Mouse (Mus musculus) myocyte (in vitro differentiated cells): ENCODE measurements at regions not wholly inside any gene's neighbourhood (a gene's known extent, or its start where the extent isn't known, plus 50 kb on each side); places are given as distances from the start of the nearest gene placed in this dataset.

Source experiments
- H3K27me3 ChIP-seq: one replicate; pipeline ENCODE4 v1.6.1; 2011; ENCODE audit not compliant: control insufficient read depth, insufficient read depth, insufficient read length
- H3K36me3 ChIP-seq: one replicate; pipeline ENCODE4 v1.6.1; 2011; ENCODE audit not compliant: control insufficient read depth, insufficient read depth
- H3K4me2 ChIP-seq: one replicate; pipeline ENCODE4 v1.6.1; 2011; ENCODE audit warnings: low read depth, control low read depth
- H3K4me3 ChIP-seq: one replicate; pipeline ENCODE4 v1.5.1; 2011; ENCODE audit warnings: mild to moderate bottlenecking, control low read depth, moderate library complexity
- H3K79me2 ChIP-seq: one replicate; pipeline ENCODE4 v1.6.1; 2011; ENCODE audit not compliant: control insufficient read depth, insufficient read depth
- H3ac ChIP-seq: one replicate; pipeline ENCODE4 v1.6.1; 2011; ENCODE audit not compliant: control insufficient read depth, insufficient read length
- CEBPB ChIP-seq: IDR thresholded peaks from 2 replicates; pipeline ENCODE4 v1.6.1; 2011; ENCODE audit warnings: mild to moderate bottlenecking, moderate library complexity; ENCODE audit not compliant: poor library complexity, insufficient read depth, severe bottlenecking
- E2F4 ChIP-seq: IDR thresholded peaks from one replicate; pipeline ENCODE4 v1.6.1; 2011; ENCODE audit warnings: mild to moderate bottlenecking, control low read depth, moderate library complexity; ENCODE audit not compliant: insufficient read depth
- MAX ChIP-seq: IDR thresholded peaks from one replicate; pipeline ENCODE4 v1.6.1; 2011; ENCODE audit warnings: low read depth, mild to moderate bottlenecking, control low read depth
- MYOD1 ChIP-seq, 3 experiments: IDR thresholded peaks; one replicate each; pipeline ENCODE4 v1.6.1; 2011; ENCODE audit warnings: control low read depth in 2 of 3, low read depth in 2 of 3, mild to moderate bottlenecking in 2 of 3, moderate library complexity in 1 of 3; ENCODE audit not compliant: insufficient read length in 2 of 3, control insufficient read depth in 1 of 3
- MYOG ChIP-seq, 3 experiments: IDR thresholded peaks; one replicate each; pipeline ENCODE4 v1.6.1; 2011; ENCODE audit warnings: control low read depth in 2 of 3, low read depth in 2 of 3, mild to moderate bottlenecking in 2 of 3; ENCODE audit not compliant: insufficient read length in 2 of 3, control insufficient read depth in 1 of 3, insufficient read depth in 1 of 3
- POLR2A ChIP-seq: IDR thresholded peaks from one replicate; pipeline ENCODE4 v1.6.1; 2011; ENCODE audit warnings: low read depth, mild to moderate bottlenecking, control low read depth, moderate library complexity; ENCODE audit not compliant: insufficient read length
- POLR2AphosphoS2 ChIP-seq: IDR thresholded peaks from one replicate; pipeline ENCODE4 v1.6.1; 2011; ENCODE audit warnings: low read depth, control low read depth; ENCODE audit not compliant: insufficient read length
- REST ChIP-seq: IDR thresholded peaks from one replicate; pipeline ENCODE4 v1.6.1; 2011; ENCODE audit warnings: mild to moderate bottlenecking, control low read depth, moderate library complexity; ENCODE audit not compliant: insufficient read depth, insufficient read length
- SRF ChIP-seq: IDR thresholded peaks from one replicate; pipeline ENCODE4 v1.6.1; 2011; ENCODE audit warnings: low read depth; ENCODE audit not compliant: control insufficient read depth, insufficient read length
- TCF12 ChIP-seq: IDR thresholded peaks from one replicate; pipeline ENCODE4 v1.6.1; 2011; ENCODE audit warnings: mild to moderate bottlenecking, control low read depth; ENCODE audit not compliant: poor library complexity, insufficient read depth, severe bottlenecking
- TCF3 ChIP-seq: IDR thresholded peaks from one replicate; pipeline ENCODE4 v1.6.1; 2011; ENCODE audit warnings: low read depth, control low read depth; ENCODE audit not compliant: insufficient read length
- USF1 ChIP-seq: IDR thresholded peaks from one replicate; pipeline ENCODE4 v1.6.1; 2011; ENCODE audit warnings: low read depth, mild to moderate bottlenecking, control low read depth, moderate library complexity

GRCm38 (mm10) chr1:137074787-137075186, 114.5 kb upstream of the Nr5a2 start:
- Histone ChIP-seq H3K79me2 (no peaks in the 10 kb centered on the region), H3ac (no peak overlapping the region), H3K4me3 (no peak overlapping the region), H3K36me3 (no peaks in the 10 kb centered on the region), H3K4me2 (no peak overlapping the region), H3K27me3 (no peaks in the 10 kb centered on the region)
- no peak for TF ChIP-seq TCF3
- no peak for TF ChIP-seq SRF
- TF ChIP-seq MYOG (IDR thresholded peaks at IDR 0.05; ENCODE audit: control insufficient read depth in 1 of 3, insufficient read depth in 1 of 3, insufficient read length in 2 of 3, low read depth in 2 of 3), result no peak
- no peak for TF ChIP-seq REST
- TF ChIP-seq MYOD1 (IDR thresholded peaks at IDR 0.05; ENCODE audit: control insufficient read depth in 1 of 3, insufficient read length in 2 of 3, low read depth in 2 of 3), result no peak
- no peak for TF ChIP-seq CEBPB

GRCm38 (mm10) chr1:137073857-137074572, 113.8 kb upstream of the Nr5a2 start:
- Histone ChIP-seq H3K4me2 (no peak overlapping the region), H3K4me3 (no peak overlapping the region), H3K36me3 (no peaks in the 10 kb centered on the region), H3K27me3 (no peaks in the 10 kb centered on the region), H3ac (no peak overlapping the region), H3K79me2 (no peaks in the 10 kb centered on the region)
- TF ChIP-seq E2F4 (no peak), USF1 (no peak)

- Histone ChIP-seq H3K4me3 (no peak overlapping the region), H3K36me3 (no peaks in the 10 kb centered on the region), H3K79me2 (no peaks in the 10 kb centered on the region), H3K27me3 (no peaks in the 10 kb centered on the region), H3ac (no peak overlapping the region), H3K4me2 (no peak overlapping the region)
- TF ChIP-seq CEBPB (no peak), TCF3 (no peak), MYOD1 (IDR thresholded peaks at IDR 0.05; ENCODE audit: control insufficient read depth in 1 of 3, insufficient read length in 2 of 3, low read depth in 2 of 3) (no peak), MYOG (IDR thresholded peaks at IDR 0.05; ENCODE audit: control insufficient read depth in 1 of 3, insufficient read depth in 1 of 3, insufficient read length in 2 of 3, low read depth in 2 of 3) (no peak), SRF (no peak), E2F4 (no peak), POLR2A (no peak)
Measured at GRCm38 (mm10) chr1:137060914-137061313, 100.7 kb upstream of the Nr5a2 start.

GRCm38 (mm10) chr1:137053134-137053533, 92.9 kb upstream of the Nr5a2 start:
- no peak overlapping the region for H3K4me2 ChIP-seq
- no peak overlapping the region for H3ac ChIP-seq
- H3K79me2 ChIP-seq, result no peaks in the 10 kb centered on the region
- H3K36me3 ChIP-seq, result no peaks in the 10 kb centered on the region
- TF ChIP-seq POLR2A (no peak), MAX (no peak), TCF12 (no peak), USF1 (no peak), E2F4 (no peak), MYOG (IDR thresholded peaks at IDR 0.05; ENCODE audit: control insufficient read depth in 1 of 3, insufficient read depth in 1 of 3, insufficient read length in 2 of 3, low read depth in 2 of 3) (no peak), POLR2AphosphoS2 (no peak), SRF (no peak), TCF3 (no peak), REST (no peak), MYOD1 (IDR thresholded peaks at IDR 0.05; ENCODE audit: control insufficient read depth in 1 of 3, insufficient read length in 2 of 3, low read depth in 2 of 3) (no peak), CEBPB (no peak)
- H3K4me3 ChIP-seq, result no peak overlapping the region
- H3K27me3 ChIP-seq, result no peaks in the 10 kb centered on the region

- Histone ChIP-seq H3K4me3 (no peak overlapping the region), H3K79me2 (no peaks in the 10 kb centered on the region), H3K36me3 (no peaks in the 10 kb centered on the region), H3K4me2 (no peak overlapping the region), H3ac (no peak overlapping the region), H3K27me3 (no peaks in the 10 kb centered on the region)
- TF ChIP-seq POLR2AphosphoS2 (no peak), SRF (no peak), MYOG (IDR thresholded peaks at IDR 0.05; ENCODE audit: control insufficient read depth in 1 of 3, insufficient read depth in 1 of 3, insufficient read length in 2 of 3, low read depth in 2 of 3) (no peak)
Measured at GRCm38 (mm10) chr1:137051515-137051914, 91.3 kb upstream of the Nr5a2 start.
